Mouse (Mus musculus) embryonic facial prominence, embryonic 12.5 days (tissue): ENCODE measurements at regions not wholly inside any gene's neighbourhood (a gene's known extent, or its start where the extent isn't known, plus 50 kb on each side); places are given as distances from the start of the nearest gene placed in this dataset.

Experiments used
- ATAC-seq: fragments of 200-750 bp; cut with Nextera tagmentation; 2 replicates; pipeline ENCODE4 v1.8.0; 2017; ENCODE audit not compliant: insufficient number of reproducible peaks, insufficient read depth, low FRiP score, low TSS enrichment
- H3K27ac ChIP-seq: fragments of 300-500 bp; sonication (generic); 2 replicates; pipeline ENCODE4 v1.5.1; 2016; ENCODE audit warnings: mild to moderate bottlenecking
- H3K27me3 ChIP-seq: fragments of 300-500 bp; sonication (generic); 2 replicates; pipeline ENCODE4 v1.6.1; 2016; ENCODE audit warnings: mild to moderate bottlenecking, moderate library complexity
- H3K36me3 ChIP-seq: fragments of 300-500 bp; sonication (generic); 2 replicates; pipeline ENCODE4 v1.6.1; 2016; ENCODE audit warnings: mild to moderate bottlenecking
- H3K4me1 ChIP-seq: fragments of 300-500 bp; sonication (generic); 2 replicates; pipeline ENCODE4 v1.6.1; 2016
- H3K4me2 ChIP-seq: fragments of 300-500 bp; sonication (generic); replicated peaks from 2 replicates; pipeline ENCODE4 v1.6.1; 2016; ENCODE audit warnings: mild to moderate bottlenecking, moderate library complexity
- H3K4me3 ChIP-seq: fragments of 300-500 bp; sonication (generic); 2 replicates; pipeline ENCODE4 v1.5.1; 2016; ENCODE audit warnings: mild to moderate bottlenecking
- H3K9ac ChIP-seq: fragments of 300-500 bp; sonication (generic); 2 replicates; pipeline ENCODE4 v1.6.1; 2016; ENCODE audit warnings: mild to moderate bottlenecking, moderate library complexity
- H3K9me3 ChIP-seq: fragments of 300-500 bp; sonication (generic); 2 replicates; pipeline ENCODE4 v1.6.1; 2016; ENCODE audit warnings: mild to moderate bottlenecking, moderate library complexity
- WGBS: fragments of 180-500 bp; shearing (Covaris S2); methylation state at CpG from one replicate; pipeline ENCODE4 v1.1.7; 2016; 5-methylcytosine and 5-hydroxymethylcytosine counted together

DNA sequence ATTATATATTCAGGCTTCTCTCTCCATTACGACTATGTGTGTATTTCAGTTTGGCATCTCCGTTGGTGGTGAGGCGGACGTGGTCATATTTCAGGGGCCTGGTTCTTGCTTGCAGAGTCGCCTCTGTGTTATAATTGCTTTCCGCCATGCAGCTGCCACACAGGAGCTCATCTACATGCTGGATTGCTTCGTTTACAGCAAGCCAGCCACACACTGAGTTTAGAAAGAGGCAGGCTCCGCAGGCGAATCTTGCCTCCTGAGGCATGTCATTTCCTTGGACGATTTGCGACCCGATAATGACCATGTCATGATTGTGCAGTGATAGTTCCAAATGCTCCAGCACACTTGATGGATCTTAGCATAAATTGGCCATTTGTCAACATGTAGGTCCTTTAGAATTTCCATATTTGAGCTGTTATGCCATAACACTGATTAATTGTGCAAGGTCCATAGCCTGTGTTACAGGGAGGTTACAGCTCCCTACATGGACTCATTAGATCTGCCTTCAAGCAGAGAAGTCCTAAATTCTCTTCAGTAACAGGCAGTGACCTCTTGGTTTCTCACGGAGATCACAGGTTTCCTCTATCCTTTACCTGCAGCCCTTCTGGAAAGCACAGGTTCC lies 335.9 kb downstream of the Psat1 start:
- H3K4me2 ChIP-seq: no peak overlapping the region
- no peaks in the 10 kb centered on the region for H3K27me3 ChIP-seq
- 70% methylated on average over 13 of the region's 13 CpGs for WGBS
- no peak for ATAC-seq
- H3K4me3 ChIP-seq: no peak overlapping the region
- H3K9me3 ChIP-seq: no peaks in the 10 kb centered on the region
- H3K9ac ChIP-seq: no peak overlapping the region
- no peak overlapping the region for H3K27ac ChIP-seq
- H3K36me3 ChIP-seq: no peaks in the 10 kb centered on the region
- H3K4me1 ChIP-seq: 0 out of 2 replicates have a peak, but pooled peaks cover 4% of the 10 kb centered on the region

DNA sequence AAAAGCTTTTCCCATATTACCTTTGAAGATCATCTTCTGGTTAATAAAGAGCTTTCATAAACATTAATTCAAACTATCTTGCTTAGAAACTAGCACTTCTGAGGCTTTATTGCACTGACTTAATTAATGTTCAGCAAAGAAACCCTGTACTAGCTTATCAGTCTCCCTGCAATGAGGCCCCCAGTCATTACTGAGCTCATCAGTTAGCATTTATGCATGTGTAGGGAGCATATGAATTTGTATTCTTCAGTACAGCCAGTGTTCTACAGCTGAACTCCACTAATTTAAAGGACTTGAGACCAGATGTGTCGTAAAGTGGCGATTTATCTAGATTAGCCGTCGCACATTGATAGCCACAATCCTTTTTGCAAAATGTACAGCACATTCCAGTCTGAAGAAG lies 340.7 kb downstream of the Psat1 start:
- Histone ChIP-seq H3K36me3 (no peaks in the 10 kb centered on the region), H3K4me2 (no peak overlapping the region), H3K4me3 (no peak overlapping the region), H3K9ac (no peak overlapping the region), H3K27me3 (no peaks in the 10 kb centered on the region), H3K4me1 (no peaks in the 10 kb centered on the region), H3K27ac (no peak overlapping the region), H3K9me3 (no peaks in the 10 kb centered on the region)
- 87% methylated on average over 4 of the region's 4 CpGs for WGBS
- ATAC-seq: no peak

DNA sequence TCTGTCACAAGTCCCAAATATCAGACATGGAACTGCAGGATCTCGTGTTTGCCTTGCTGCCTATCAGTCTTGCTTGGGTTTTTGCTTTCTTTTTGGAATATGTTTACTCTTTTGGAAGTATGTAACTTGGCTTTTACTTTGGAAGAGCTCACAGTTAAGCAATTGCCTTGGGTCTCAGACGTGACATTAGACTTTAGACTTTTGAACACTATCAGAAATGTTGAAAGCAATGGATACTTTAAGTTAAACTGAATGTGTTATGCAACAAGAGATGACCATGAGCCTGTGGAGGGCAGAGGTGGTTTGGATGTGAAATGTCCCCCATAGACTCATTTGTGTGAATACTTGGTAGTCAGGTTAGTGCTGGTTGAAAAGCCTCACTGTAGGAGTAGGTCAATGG lies 354.3 kb downstream of the Psat1 start:
- Histone ChIP-seq H3K9me3 (no peaks in the 10 kb centered on the region), H3K27me3 (no peaks in the 10 kb centered on the region), H3K4me2 (no peak overlapping the region), H3K36me3 (no peaks in the 10 kb centered on the region), H3K9ac (no peak overlapping the region), H3K4me3 (no peak overlapping the region), H3K4me1 (no peaks in the 10 kb centered on the region), H3K27ac (no peak overlapping the region)
- WGBS: 79% methylated on average over 2 of the region's 2 CpGs
- no peak for ATAC-seq

DNA sequence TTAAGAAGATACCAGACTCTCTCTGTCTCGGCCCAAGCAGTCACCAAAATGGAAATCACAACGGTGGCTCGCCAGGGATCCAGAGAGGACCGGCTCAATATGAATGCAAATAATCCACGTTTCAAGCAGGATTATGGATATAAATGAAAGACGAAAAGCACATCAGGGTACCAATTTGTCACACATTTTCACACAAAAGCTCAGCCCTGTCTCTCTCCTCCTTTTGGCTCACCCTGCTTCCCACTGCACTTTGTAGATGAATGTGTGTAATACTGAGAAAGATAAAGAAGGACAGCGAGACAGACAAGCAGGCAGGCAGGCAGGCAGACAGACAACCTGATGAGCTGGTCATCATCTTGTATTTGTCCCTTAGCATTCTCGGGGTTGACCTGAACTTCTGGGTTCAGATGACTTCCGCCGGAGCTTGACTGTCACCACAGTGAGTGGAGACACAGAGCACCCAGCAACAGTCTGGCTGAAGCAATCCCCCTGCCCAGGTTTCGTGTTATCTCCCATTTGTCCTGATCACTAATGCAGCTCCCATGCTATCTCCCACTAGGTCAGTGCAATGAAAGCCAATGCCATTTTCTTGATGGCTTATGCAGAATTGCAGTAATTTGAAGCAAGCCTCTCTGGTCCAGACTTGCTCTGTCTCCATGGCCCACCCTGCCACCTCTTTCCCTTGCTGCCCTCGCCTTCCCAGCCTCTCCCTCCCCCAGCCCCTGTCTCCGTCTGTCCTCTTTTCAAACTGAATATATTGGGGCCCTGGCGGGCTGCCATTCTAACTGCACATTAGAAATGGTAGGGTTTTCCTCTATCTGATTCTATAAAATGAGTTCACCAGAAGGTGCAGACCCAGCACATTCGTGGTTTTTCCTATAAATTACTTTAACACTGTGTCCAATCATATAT lies 363.1 kb downstream of the Psat1 start:
- H3K36me3 ChIP-seq: no peaks in the 10 kb centered on the region
- no peak overlapping the region for H3K4me3 ChIP-seq
- H3K27me3 ChIP-seq: no peaks in the 10 kb centered on the region
- H3K27ac ChIP-seq: no peak overlapping the region
- no peak overlapping the region for H3K9ac ChIP-seq
- 74% methylated on average over 15 of the region's 15 CpGs for WGBS
- H3K4me1 ChIP-seq: 0 out of 2 replicates have a peak, but pooled peaks cover 11% of the 10 kb centered on the region
- no peaks in the 10 kb centered on the region for H3K9me3 ChIP-seq
- ATAC-seq: no peak; the same call in 1 of the 2 replicates
- no peak overlapping the region for H3K4me2 ChIP-seq

- H3K9me3 ChIP-seq: no peaks in the 10 kb centered on the region
- no peaks in the 10 kb centered on the region for H3K27me3 ChIP-seq
- H3K4me1 ChIP-seq: 0 out of 2 replicates have a peak, but pooled peaks cover 11% of the 10 kb centered on the region
- no peak overlapping the region for H3K9ac ChIP-seq
- no peak for ATAC-seq
- no peak overlapping the region for H3K4me3 ChIP-seq
- H3K36me3 ChIP-seq: no peaks in the 10 kb centered on the region
- WGBS: 67% methylated on average over 8 of the region's 8 CpGs
- H3K4me2 ChIP-seq: no peak overlapping the region
- H3K27ac ChIP-seq: no peak overlapping the region
Measured at GRCm38 (mm10) chr19:15583106-15583781, 363.9 kb downstream of the Psat1 start.

DNA sequence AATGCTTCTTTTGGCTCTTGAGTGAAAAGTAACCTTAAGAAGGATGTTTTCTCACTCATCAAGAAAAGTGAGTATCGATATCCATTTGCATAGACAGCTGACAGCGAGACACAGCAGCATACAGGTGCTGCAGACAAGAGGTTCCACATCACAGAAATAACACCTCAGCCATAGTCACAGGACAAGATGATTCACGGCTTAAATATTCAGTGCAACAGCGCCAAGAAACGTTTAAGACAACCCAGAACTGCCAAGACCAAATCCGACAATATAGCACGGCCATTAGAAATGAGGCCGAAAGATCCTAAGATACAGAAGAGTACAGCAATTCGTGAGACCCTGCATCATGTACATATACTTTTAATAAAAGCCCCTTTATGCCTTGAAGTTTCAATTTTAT lies 375.9 kb downstream of the Psat1 start:
- no peak overlapping the region for H3K27ac ChIP-seq
- no peaks in the 10 kb centered on the region for H3K4me1 ChIP-seq
- H3K9ac ChIP-seq: no peak overlapping the region
- H3K36me3 ChIP-seq: no peaks in the 10 kb centered on the region
- H3K27me3 ChIP-seq: no peaks in the 10 kb centered on the region
- no peak for ATAC-seq
- WGBS: 86% methylated on average over 9 of the region's 9 CpGs
- H3K9me3 ChIP-seq: no peaks in the 10 kb centered on the region
- no peak overlapping the region for H3K4me2 ChIP-seq
- H3K4me3 ChIP-seq: no peak overlapping the region

DNA sequence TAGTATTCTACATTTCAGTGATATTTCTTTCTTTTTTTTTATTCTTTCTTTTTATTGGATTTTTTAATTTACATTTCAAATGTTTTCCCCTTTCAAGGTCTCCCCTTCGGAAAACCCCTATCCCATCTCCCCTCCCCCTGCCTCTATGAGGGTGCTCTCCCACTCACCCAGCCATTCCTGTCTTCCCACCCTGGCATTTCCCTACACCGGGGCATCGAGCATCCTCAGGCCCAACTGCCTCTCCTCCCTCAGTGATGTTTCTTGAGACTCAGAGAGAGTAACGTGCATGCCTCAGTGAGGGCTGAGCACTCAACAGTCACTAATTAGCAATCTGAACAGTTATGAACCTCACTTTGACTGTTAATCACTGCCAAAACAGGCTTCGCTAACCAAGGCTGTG lies 385.6 kb downstream of the Psat1 start:
- no peaks in the 10 kb centered on the region for H3K9me3 ChIP-seq
- WGBS: 91% methylated on average over 5 of the region's 5 CpGs
- no peak overlapping the region for H3K27ac ChIP-seq
- no peak overlapping the region for H3K4me2 ChIP-seq
- H3K4me1 ChIP-seq: no peaks in the 10 kb centered on the region
- no peak overlapping the region for H3K4me3 ChIP-seq
- ATAC-seq: no peak
- no peak overlapping the region for H3K9ac ChIP-seq
- no peaks in the 10 kb centered on the region for H3K27me3 ChIP-seq
- H3K36me3 ChIP-seq: no peaks in the 10 kb centered on the region

DNA sequence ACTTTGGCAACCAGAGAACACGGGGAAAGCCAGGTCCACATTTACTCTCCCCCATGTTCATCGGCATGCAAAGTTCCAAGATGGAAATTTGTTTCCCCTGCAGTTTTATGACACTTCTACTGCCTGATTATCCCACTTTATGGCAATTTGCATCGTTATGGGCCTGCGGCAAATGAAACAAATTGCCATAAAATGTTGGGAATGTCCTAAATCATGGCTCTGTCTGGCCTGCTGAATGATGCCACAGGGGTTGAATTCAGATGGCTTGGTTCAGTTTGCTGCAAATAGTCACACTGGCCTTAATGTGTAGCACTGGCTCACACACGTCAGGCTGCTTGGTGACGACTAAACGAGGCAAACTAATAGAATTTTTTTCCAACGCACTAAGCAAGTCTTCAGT lies 393.2 kb downstream of the Psat1 start:
- Histone ChIP-seq H3K4me2 (no peak overlapping the region), H3K4me1 (no peaks in the 10 kb centered on the region), H3K9ac (no peak overlapping the region), H3K4me3 (no peak overlapping the region), H3K27me3 (no peaks in the 10 kb centered on the region), H3K9me3 (no peaks in the 10 kb centered on the region), H3K36me3 (no peaks in the 10 kb centered on the region), H3K27ac (no peak overlapping the region)
- WGBS: 86% methylated on average over 8 of the region's 8 CpGs
- ATAC-seq: no peak

DNA sequence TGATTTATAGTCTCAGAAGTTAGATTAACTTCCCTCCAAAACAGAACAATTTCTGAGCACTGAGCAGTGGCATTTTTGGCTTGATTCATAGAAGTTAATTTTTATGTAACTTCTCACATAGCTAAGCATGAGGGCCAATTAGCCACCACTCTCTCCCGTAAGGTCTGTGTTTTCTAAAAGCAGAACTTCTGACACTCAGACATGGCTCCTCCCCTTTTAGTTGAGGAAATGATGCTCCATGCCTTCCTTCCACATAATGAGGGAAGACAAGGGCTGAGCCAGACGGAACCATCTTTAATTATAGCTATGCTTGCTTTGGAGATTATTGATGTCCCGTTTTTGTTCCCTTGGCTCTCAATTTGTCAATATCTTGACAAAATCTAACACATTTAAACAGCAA lies 429.3 kb downstream of the Psat1 start:
- Histone ChIP-seq H3K36me3 (no peaks in the 10 kb centered on the region), H3K27me3 (no peaks in the 10 kb centered on the region), H3K9ac (no peak overlapping the region), H3K4me2 (no peak overlapping the region), H3K4me3 (no peak overlapping the region), H3K27ac (no peak overlapping the region), H3K4me1 (no peaks in the 10 kb centered on the region), H3K9me3 (no peaks in the 10 kb centered on the region)
- ATAC-seq: no peak
- 76% methylated on average over 3 of the region's 3 CpGs for WGBS

- H3K27me3 ChIP-seq: no peaks in the 10 kb centered on the region
Measured at GRCm38 (mm10) chr19:15516566-15517305, 430.4 kb downstream of the Psat1 start.

GRCm38 (mm10) chr19:15513197-15513596 lies 433.9 kb downstream of the Psat1 start:
- Histone ChIP-seq H3K27ac (no peak overlapping the region), H3K9me3 (no peaks in the 10 kb centered on the region), H3K4me1 (no peaks in the 10 kb centered on the region), H3K9ac (no peak overlapping the region), H3K4me3 (no peak overlapping the region), H3K36me3 (no peaks in the 10 kb centered on the region), H3K4me2 (no peak overlapping the region), H3K27me3 (no peaks in the 10 kb centered on the region)
- 79% methylated on average over 4 of the region's 4 CpGs for WGBS
- no peak for ATAC-seq

More at GRCm38 (mm10) chr19:15516566-15517305, 430.4 kb downstream of the Psat1 start:
- no peak overlapping the region for H3K4me2 ChIP-seq
- no peaks in the 10 kb centered on the region for H3K36me3 ChIP-seq
- H3K9ac ChIP-seq: no peak overlapping the region
- ATAC-seq: no peak
- no peak overlapping the region for H3K4me3 ChIP-seq
- H3K4me1 ChIP-seq: no peaks in the 10 kb centered on the region
- no peak overlapping the region for H3K27ac ChIP-seq
- no peaks in the 10 kb centered on the region for H3K9me3 ChIP-seq
- WGBS: 54% methylated on average over 17 of the region's 17 CpGs
